Mouse (Mus musculus): Measurements from ENCODE around the gene Elf3.

The Elf3 gene

GRCm38 (mm10) chr1:135237131-135237851, 21.1 kb downstream of the Elf3 start:
- 77% methylated on average over 12 of the region's 12 CpGs for WGBS

GRCm38 (mm10) chr1:135234771-135235170, 23.6 kb downstream of the Elf3 start:
- 91% methylated on average over 12 of the region's 12 CpGs for WGBS

- WGBS: 92% methylated on average over 6 of the region's 6 CpGs
Observed at GRCm38 (mm10) chr1:135233961-135234360, 24.4 kb downstream of the Elf3 start.

- 76% methylated on average over 20 of the region's 20 CpGs for WGBS
Observed at GRCm38 (mm10) chr1:135231878-135232277, 26.5 kb downstream of the Elf3 start.

GRCm38 (mm10) chr1:135227339-135227950, 30.9 kb downstream of the Elf3 start:
- WGBS: 88% methylated on average over 13 of the region's 13 CpGs

GRCm38 (mm10) chr1:135224981-135225604, 33.3 kb downstream of the Elf3 start:
- WGBS: 72% methylated on average over 6 of the region's 6 CpGs

GRCm38 (mm10) chr1:135224147-135224546, 34.2 kb downstream of the Elf3 start:
- 77% methylated on average over 3 of the region's 3 CpGs for WGBS

- WGBS: 69% methylated on average over 13 of the region's 13 CpGs
Observed at GRCm38 (mm10) chr1:135217607-135218233, 40.6 kb downstream of the Elf3 start.

- WGBS: 83% methylated on average over 9 of the region's 9 CpGs
Observed at GRCm38 (mm10) chr1:135213772-135214640, 44.4 kb downstream of the Elf3 start.

GRCm38 (mm10) chr1:135210421-135210820, 47.9 kb downstream of the Elf3 start:
- WGBS: 62% methylated on average over 5 of the region's 5 CpGs

GRCm38 (mm10) chr1:135208716-135209115, 49.7 kb downstream of the Elf3 start:
- WGBS: 85% methylated on average over 9 of the region's 9 CpGs

- 71% methylated on average over 14 of the region's 14 CpGs for WGBS
Observed at GRCm38 (mm10) chr1:135206586-135207339, 51.6 kb downstream of the Elf3 start.

- 88% methylated on average over 4 of the region's 4 CpGs for WGBS
Observed at GRCm38 (mm10) chr1:135205257-135205656, 53.1 kb downstream of the Elf3 start.

GRCm38 (mm10) chr1:135204196-135205126, 53.9 kb downstream of the Elf3 start:
- WGBS: 64% methylated on average over 12 of the region's 12 CpGs

All from cerebral cortex, adult 2 months (tissue).